Comparison of ENCODE assay signal across 19 mouse cellular contexts in genomic region chr17:6776123-6776522, GRCm38 (mm10). TPM values are rescaled to one million over a fixed set of nuclear protein-coding genes. Genes with fewer than 3 reads are reported as not detected.
A peak's percentile ranks its signal among the peaks of the same experiment; 100 is the strongest.
DNase-seq lines count a peak whose midpoint lies in the region; ATAC-seq and TF ChIP-seq lines count a peak whose summit lies in the region.
"Had no signal": no experiment of that assay in that cellular context is flagged by ENCODE, and none has a peak within 500 bp of the region (broad histone marks: within the 10 kb centered on the region; RNA-seq: fewer than 3 reads in every experiment).

No protein-coding gene starts in this region.

- H3K27ac ChIP-seq in forebrain, embryonic 15.5 days (replicated peaks): peak overlapping the region; percentile 52; the same call in 1 of the 2 replicates
- H3K27ac ChIP-seq in forebrain, embryonic 12.5 days: no peak overlapping the region
- H3K27ac ChIP-seq in kidney, postnatal 0 days: peak overlapping the region; percentile 54; the same call in 1 of the 2 replicates
- peak overlapping the region; percentile 56; the same call in 1 of the 2 replicates for H3K27ac ChIP-seq in limb, embryonic 10.5 days
- H3K27ac ChIP-seq: hindbrain, embryonic 13.5 days; midbrain, embryonic 12.5 days had no signal

- no peak for TF ChIP-seq CTCF in kidney, postnatal 0 days (IDR thresholded peaks at IDR 0.05; ENCODE audit: low read depth)
- no peak for TF ChIP-seq CTCF in E14TG2a.4 (conservative IDR thresholded peaks at IDR 0.05; ENCODE audit: low read length)

- DNase-seq in kidney, postnatal 0 days (ENCODE audit: low spot score): no peak
- DNase-seq in kidney, postnatal 4 days: no peak
- DNase-seq in limb, embryonic 10.5 days (ENCODE audit: low spot score): no peak
- no peak for DNase-seq in gastrocnemius, postnatal 36 days
- DNase-seq: adrenal gland, adult 8-10 months; cerebellum, adult 9-10 months; kidney, postnatal 14 days; layer of hippocampus, adult 9-11 months; lung, postnatal 36 days; thymus, adult 18-20 months had no signal

- H3K9me3 ChIP-seq in forebrain, embryonic 15.5 days: no peaks in the 10 kb centered on the region
- no peaks in the 10 kb centered on the region for H3K9me3 ChIP-seq in forebrain, embryonic 12.5 days
- H3K9me3 ChIP-seq in kidney, postnatal 0 days (replicated peaks; ENCODE audit: low read length): no peaks in the 10 kb centered on the region
- no peaks in the 10 kb centered on the region for H3K9me3 ChIP-seq in E14TG2a.4 (ENCODE audit: low read length)
- no peaks in the 10 kb centered on the region for H3K9me3 ChIP-seq in limb, embryonic 10.5 days (replicated peaks)
- H3K9me3 ChIP-seq: hindbrain, embryonic 13.5 days; midbrain, embryonic 12.5 days had no signal

- H3K4me2 ChIP-seq in forebrain, embryonic 15.5 days (replicated peaks): no peak overlapping the region
- H3K4me2 ChIP-seq in forebrain, embryonic 12.5 days: no peak overlapping the region
- H3K4me2 ChIP-seq in kidney, postnatal 0 days (ENCODE audit: low read length): peak overlapping the region; percentile 18; the same call in 1 of the 2 replicates
- H3K4me2 ChIP-seq: hindbrain, embryonic 13.5 days; liver, embryonic 11.5 days; midbrain, embryonic 12.5 days had no signal

- peaks cover 46% of the 10 kb centered on the region for H3K4me1 ChIP-seq in forebrain, embryonic 15.5 days
- H3K4me1 ChIP-seq in forebrain, embryonic 12.5 days: peaks cover 37% of the 10 kb centered on the region
- H3K4me1 ChIP-seq in kidney, postnatal 0 days (replicated peaks; ENCODE audit: insufficient read depth, low read length): peaks cover 41% of the 10 kb centered on the region
- peaks cover 97% of the 10 kb centered on the region for H3K4me1 ChIP-seq in E14TG2a.4 (replicated peaks; ENCODE audit: low read depth, low read length)
- H3K4me1 ChIP-seq in limb, embryonic 10.5 days: peaks cover 53% of the 10 kb centered on the region

- intact Hi-C loops in gastrocnemius, postnatal 36 days (cut with DNase I): loop anchor here (10.0 kb wide), 1 partner anchor 119 kb away; no protein-coding TSS in a partner anchor

- 40% methylated on average over 6 of the region's 6 CpGs for WGBS in forebrain, embryonic 15.5 days
- 53% methylated on average over 6 of the region's 6 CpGs for WGBS in forebrain, embryonic 12.5 days
- 55% methylated on average over 6 of the region's 6 CpGs for WGBS in kidney, postnatal 0 days
- 78% methylated on average over 6 of the region's 6 CpGs for WGBS in limb, embryonic 10.5 days

- no peak overlapping the region for H3K4me3 ChIP-seq in forebrain, embryonic 15.5 days
- no peak overlapping the region for H3K4me3 ChIP-seq in forebrain, embryonic 12.5 days (replicated peaks)
- H3K4me3 ChIP-seq in kidney, postnatal 0 days (replicated peaks; ENCODE audit: low read depth, low read length): no peak overlapping the region
- H3K4me3 ChIP-seq in E14TG2a.4 (replicated peaks; ENCODE audit: low read length): peak overlapping the region; percentile 90
- H3K4me3 ChIP-seq in limb, embryonic 10.5 days: no peak overlapping the region
- H3K4me3 ChIP-seq: erythroblast, embryonic 14.5 days; hindbrain, embryonic 13.5 days; midbrain, embryonic 12.5 days; myocyte had no signal

- no peaks in the 10 kb centered on the region for H3K36me3 ChIP-seq in forebrain, embryonic 15.5 days
- no peaks in the 10 kb centered on the region for H3K36me3 ChIP-seq in forebrain, embryonic 12.5 days (replicated peaks)
- H3K36me3 ChIP-seq in kidney, postnatal 0 days (ENCODE audit: insufficient read depth, low read length): no peaks in the 10 kb centered on the region
- peaks cover 38% of the 10 kb centered on the region for H3K36me3 ChIP-seq in E14TG2a.4 (ENCODE audit: insufficient read depth, low read length)
- H3K36me3 ChIP-seq in limb, embryonic 10.5 days: no peaks in the 10 kb centered on the region
- H3K36me3 ChIP-seq: hindbrain, embryonic 13.5 days; midbrain, embryonic 12.5 days had no signal

- H3K27me3 ChIP-seq in forebrain, embryonic 15.5 days: no peaks in the 10 kb centered on the region
- peaks cover 15% of the 10 kb centered on the region; the same call in 1 of the 2 replicates for H3K27me3 ChIP-seq in forebrain, embryonic 12.5 days
- H3K27me3 ChIP-seq in kidney, postnatal 0 days (ENCODE audit: insufficient read depth, low read length): no peaks in the 10 kb centered on the region
- no peaks in the 10 kb centered on the region for H3K27me3 ChIP-seq in E14TG2a.4 (ENCODE audit: insufficient read depth, low read length)
- peaks cover 22% of the 10 kb centered on the region for H3K27me3 ChIP-seq in limb, embryonic 10.5 days (ENCODE audit: low read depth, poor library complexity, severe bottlenecking)

- ATAC-seq in forebrain, embryonic 15.5 days (replicated peaks): no peak
- no peak for ATAC-seq in forebrain, embryonic 12.5 days (ENCODE audit: low FRiP score)
- ATAC-seq in kidney, postnatal 0 days (replicated peaks; ENCODE audit: low FRiP score, low read depth): no peak
- no peak for ATAC-seq in cerebellum, adult (ENCODE audit: insufficient number of reproducible peaks, low FRiP score, low TSS enrichment)

- H3K9ac ChIP-seq in forebrain, embryonic 15.5 days (replicated peaks): no peak overlapping the region
- no peak overlapping the region for H3K9ac ChIP-seq in forebrain, embryonic 12.5 days
- H3K9ac ChIP-seq in kidney, postnatal 0 days (ENCODE audit: low read depth, low read length): no peak overlapping the region
- H3K9ac ChIP-seq: hindbrain, embryonic 13.5 days; midbrain, embryonic 12.5 days had no signal

RNA-seq across cellular contexts. Expression of gene Ezr, which starts 6.5 kb away (rescaled TPM):
- 112 and 125 TPM in 2 replicates for polyA plus RNA-seq in forebrain, embryonic 15.5 days (2015; fragmentation: Nextera tagmentation; extraction: Ambion mirVana)
- 115 and 122 TPM in 2 replicates for polyA plus RNA-seq in forebrain, embryonic 12.5 days (2016; fragmentation: Nextera tagmentation; extraction: Ambion mirVana)
- polyA plus RNA-seq in kidney, postnatal 0 days (2015; fragmentation: Nextera tagmentation; extraction: Ambion mirVana): 281 and 313 TPM in 2 replicates
- 24.8 and 26.2 TPM in 2 replicates for polyA plus RNA-seq in limb, embryonic 10.5 days (2016; fragmentation: Nextera tagmentation; extraction: Ambion mirVana)
- 1 to 10 TPM; 2.1 to 2.5 TPM for total RNA-seq in gastrocnemius, postnatal 36 days (2021)
